Mouse (Mus musculus): ENCODE data around the gene Gm37240. TPM values are rescaled to one million over a fixed set of nuclear protein-coding genes. Genes with fewer than 3 reads are reported as not detected.

Gm37240 gene
- polyA plus RNA-seq, 1 experiment from 2014 or later, result 0.43 TPM

GRCm38 (mm10) chr3:85206475-85206874 lies 680.8 kb downstream of the Gm37240 start:
- DNase-seq (ENCODE audit: low spot score), result no peak
- no peaks in the 10 kb centered on the region for H3K27me3 ChIP-seq (ENCODE audit: control insufficient read depth, insufficient read depth, low read length)
- 88% methylated on average over 7 of the region's 7 CpGs for WGBS
- H3K27ac ChIP-seq (ENCODE audit: low read depth, low read length), result no peak overlapping the region
- no peak for ATAC-seq (replicated peaks; ENCODE audit: low FRiP score)
- H3K4me3 ChIP-seq (ENCODE audit: low read depth, low read length), result no peak overlapping the region
- H3K9ac ChIP-seq (ENCODE audit: low read length), result no peak overlapping the region
- H3K36me3 ChIP-seq (ENCODE audit: control insufficient read depth, insufficient read depth, low read length), result no peaks in the 10 kb centered on the region
- H3K4me1 ChIP-seq (replicated peaks; ENCODE audit: control insufficient read depth, insufficient read depth, low read length), result no peaks in the 10 kb centered on the region
- no peaks in the 10 kb centered on the region for H3K9me3 ChIP-seq (ENCODE audit: control insufficient read depth, low read length)
- no peak overlapping the region for H3K4me2 ChIP-seq (ENCODE audit: low read depth, low read length, severe bottlenecking)

GRCm38 (mm10) chr3:85205911-85206310 lies 681.4 kb downstream of the Gm37240 start:
- no peaks in the 10 kb centered on the region for H3K27me3 ChIP-seq (ENCODE audit: control insufficient read depth, insufficient read depth, low read length)
- DNase-seq (ENCODE audit: low spot score), result no peak
- no peaks in the 10 kb centered on the region for H3K36me3 ChIP-seq (ENCODE audit: control insufficient read depth, insufficient read depth, low read length)
- no peak overlapping the region for H3K4me2 ChIP-seq (ENCODE audit: low read depth, low read length, severe bottlenecking)
- no peak overlapping the region for H3K4me3 ChIP-seq (ENCODE audit: low read depth, low read length)
- H3K27ac ChIP-seq (ENCODE audit: low read depth, low read length), result no peak overlapping the region
- H3K4me1 ChIP-seq (replicated peaks; ENCODE audit: control insufficient read depth, insufficient read depth, low read length), result no peaks in the 10 kb centered on the region
- H3K9me3 ChIP-seq (ENCODE audit: control insufficient read depth, low read length), result no peaks in the 10 kb centered on the region
- 90% methylated on average over 4 of the region's 4 CpGs for WGBS
- ATAC-seq (replicated peaks; ENCODE audit: low FRiP score), result no peak
- no peak overlapping the region for H3K9ac ChIP-seq (ENCODE audit: low read length)

- Histone ChIP-seq H3K9ac (ENCODE audit: low read length) (no peak overlapping the region), H3K27ac (ENCODE audit: low read depth, low read length) (no peak overlapping the region), H3K27me3 (ENCODE audit: control insufficient read depth, insufficient read depth, low read length) (no peaks in the 10 kb centered on the region), H3K4me3 (ENCODE audit: low read depth, low read length) (no peak overlapping the region), H3K9me3 (ENCODE audit: control insufficient read depth, low read length) (no peaks in the 10 kb centered on the region), H3K36me3 (ENCODE audit: control insufficient read depth, insufficient read depth, low read length) (no peaks in the 10 kb centered on the region), H3K4me1 (replicated peaks; ENCODE audit: control insufficient read depth, insufficient read depth, low read length) (no peaks in the 10 kb centered on the region), H3K4me2 (ENCODE audit: low read depth, low read length, severe bottlenecking) (no peak overlapping the region)
- DNase-seq (ENCODE audit: low spot score), result no peak
- 71% methylated on average over 9 of the region's 9 CpGs for WGBS
- ATAC-seq (replicated peaks; ENCODE audit: low FRiP score), result no peak
Observed at GRCm38 (mm10) chr3:85203659-85204058, 683.7 kb downstream of the Gm37240 start.

GRCm38 (mm10) chr3:85202726-85203125 lies 684.6 kb downstream of the Gm37240 start:
- WGBS, result 83% methylated on average over 3 of the region's 3 CpGs
- ATAC-seq (replicated peaks; ENCODE audit: low FRiP score) (no peak), DNase-seq (ENCODE audit: low spot score) (no peak)
- no peaks in the 10 kb centered on the region for H3K27me3 ChIP-seq (ENCODE audit: control insufficient read depth, insufficient read depth, low read length)
- no peaks in the 10 kb centered on the region for H3K9me3 ChIP-seq (ENCODE audit: control insufficient read depth, low read length)
- H3K4me3 ChIP-seq (ENCODE audit: low read depth, low read length), result no peak overlapping the region
- H3K4me1 ChIP-seq (replicated peaks; ENCODE audit: control insufficient read depth, insufficient read depth, low read length), result no peaks in the 10 kb centered on the region
- H3K27ac ChIP-seq (ENCODE audit: low read depth, low read length), result no peak overlapping the region
- no peak overlapping the region for H3K9ac ChIP-seq (ENCODE audit: low read length)
- no peak overlapping the region for H3K4me2 ChIP-seq (ENCODE audit: low read depth, low read length, severe bottlenecking)
- no peaks in the 10 kb centered on the region for H3K36me3 ChIP-seq (ENCODE audit: control insufficient read depth, insufficient read depth, low read length)

- 88% methylated on average over 4 of the region's 4 CpGs for WGBS
- DNase-seq (ENCODE audit: low spot score) (no peak), ATAC-seq (replicated peaks; ENCODE audit: low FRiP score) (no peak)
Observed at GRCm38 (mm10) chr3:85201785-85202184, 685.5 kb downstream of the Gm37240 start.

GRCm38 (mm10) chr3:85198496-85198895 lies 688.8 kb downstream of the Gm37240 start:
- Histone ChIP-seq H3K4me1 (replicated peaks; ENCODE audit: control insufficient read depth, insufficient read depth, low read length) (no peaks in the 10 kb centered on the region), H3K27me3 (ENCODE audit: control insufficient read depth, insufficient read depth, low read length) (no peaks in the 10 kb centered on the region), H3K36me3 (ENCODE audit: control insufficient read depth, insufficient read depth, low read length) (no peaks in the 10 kb centered on the region), H3K4me3 (ENCODE audit: low read depth, low read length) (no peak overlapping the region), H3K27ac (ENCODE audit: low read depth, low read length) (no peak overlapping the region), H3K9ac (ENCODE audit: low read length) (no peak overlapping the region), H3K9me3 (ENCODE audit: control insufficient read depth, low read length) (no peaks in the 10 kb centered on the region), H3K4me2 (ENCODE audit: low read depth, low read length, severe bottlenecking) (no peak overlapping the region)
- WGBS, result 92% methylated on average over 3 of the region's 3 CpGs
- ATAC-seq (replicated peaks; ENCODE audit: low FRiP score), result no peak
- no peak for DNase-seq (ENCODE audit: low spot score)

More at GRCm38 (mm10) chr3:85201785-85202184, 685.5 kb downstream of the Gm37240 start:
- no peak overlapping the region for H3K4me2 ChIP-seq (ENCODE audit: low read depth, low read length, severe bottlenecking)
- no peak overlapping the region for H3K9ac ChIP-seq (ENCODE audit: low read length)
- no peaks in the 10 kb centered on the region for H3K36me3 ChIP-seq (ENCODE audit: control insufficient read depth, insufficient read depth, low read length)
- no peak overlapping the region for H3K27ac ChIP-seq (ENCODE audit: low read depth, low read length)
- no peaks in the 10 kb centered on the region for H3K9me3 ChIP-seq (ENCODE audit: control insufficient read depth, low read length)
- no peaks in the 10 kb centered on the region for H3K4me1 ChIP-seq (replicated peaks; ENCODE audit: control insufficient read depth, insufficient read depth, low read length)
- no peaks in the 10 kb centered on the region for H3K27me3 ChIP-seq (ENCODE audit: control insufficient read depth, insufficient read depth, low read length)
- no peak overlapping the region for H3K4me3 ChIP-seq (ENCODE audit: low read depth, low read length)

- Histone ChIP-seq H3K4me2 (ENCODE audit: low read depth, low read length, severe bottlenecking) (no peak overlapping the region), H3K27me3 (ENCODE audit: control insufficient read depth, insufficient read depth, low read length) (no peaks in the 10 kb centered on the region), H3K9ac (ENCODE audit: low read length) (no peak overlapping the region), H3K4me1 (replicated peaks; ENCODE audit: control insufficient read depth, insufficient read depth, low read length) (no peaks in the 10 kb centered on the region), H3K27ac (ENCODE audit: low read depth, low read length) (no peak overlapping the region), H3K9me3 (ENCODE audit: control insufficient read depth, low read length) (no peaks in the 10 kb centered on the region), H3K4me3 (ENCODE audit: low read depth, low read length) (no peak overlapping the region), H3K36me3 (ENCODE audit: control insufficient read depth, insufficient read depth, low read length) (no peaks in the 10 kb centered on the region)
- ATAC-seq (replicated peaks; ENCODE audit: low FRiP score) (no peak), DNase-seq (ENCODE audit: low spot score) (no peak)
- WGBS, result 89% methylated on average over 6 of the region's 6 CpGs
Observed at GRCm38 (mm10) chr3:85197148-85197547, 690.2 kb downstream of the Gm37240 start.

GRCm38 (mm10) chr3:85196591-85196990 lies 690.7 kb downstream of the Gm37240 start:
- ATAC-seq (replicated peaks; ENCODE audit: low FRiP score) (no peak), DNase-seq (ENCODE audit: low spot score) (no peak)
- no peaks in the 10 kb centered on the region for H3K4me1 ChIP-seq (replicated peaks; ENCODE audit: control insufficient read depth, insufficient read depth, low read length)
- H3K4me3 ChIP-seq (ENCODE audit: low read depth, low read length), result no peak overlapping the region
- H3K27me3 ChIP-seq (ENCODE audit: control insufficient read depth, insufficient read depth, low read length), result no peaks in the 10 kb centered on the region
- no peak overlapping the region for H3K4me2 ChIP-seq (ENCODE audit: low read depth, low read length, severe bottlenecking)
- no peak overlapping the region for H3K9ac ChIP-seq (ENCODE audit: low read length)
- no peaks in the 10 kb centered on the region for H3K9me3 ChIP-seq (ENCODE audit: control insufficient read depth, low read length)
- no peak overlapping the region for H3K27ac ChIP-seq (ENCODE audit: low read depth, low read length)
- 89% methylated on average over 4 of the region's 4 CpGs for WGBS
- H3K36me3 ChIP-seq (ENCODE audit: control insufficient read depth, insufficient read depth, low read length), result no peaks in the 10 kb centered on the region

GRCm38 (mm10) chr3:85195068-85195481 lies 692.2 kb downstream of the Gm37240 start:
- H3K4me1 ChIP-seq (replicated peaks; ENCODE audit: control insufficient read depth, insufficient read depth, low read length), result no peaks in the 10 kb centered on the region
- no peak overlapping the region for H3K9ac ChIP-seq (ENCODE audit: low read length)
- no peaks in the 10 kb centered on the region for H3K36me3 ChIP-seq (ENCODE audit: control insufficient read depth, insufficient read depth, low read length)
- no peak overlapping the region for H3K4me2 ChIP-seq (ENCODE audit: low read depth, low read length, severe bottlenecking)
- no peak overlapping the region for H3K4me3 ChIP-seq (ENCODE audit: low read depth, low read length)
- DNase-seq (ENCODE audit: low spot score), result no peak
- WGBS, result 70% methylated on average over 8 of the region's 8 CpGs
- no peaks in the 10 kb centered on the region for H3K9me3 ChIP-seq (ENCODE audit: control insufficient read depth, low read length)
- ATAC-seq (replicated peaks; ENCODE audit: low FRiP score), result no peak
- H3K27me3 ChIP-seq (ENCODE audit: control insufficient read depth, insufficient read depth, low read length), result no peaks in the 10 kb centered on the region
- no peak overlapping the region for H3K27ac ChIP-seq (ENCODE audit: low read depth, low read length)

All from forebrain, embryonic 11.5 days (tissue).